Mouse (Mus musculus): Measurements from ENCODE around the gene Gm26661. TPM values are rescaled to one million over a fixed set of nuclear protein-coding genes. Genes with fewer than 3 reads are reported as not detected.
A peak's percentile ranks its signal among the peaks of the same experiment; 100 is the strongest.

Gene Gm26661
- total RNA-seq (2012; rRNA removed) (not detected in 2 replicates), polyA plus RNA-seq (2012; ENCODE audit: insufficient read depth in 1 of 2, insufficient read length in 2 of 2, low read depth in 1 of 2, low replicate concordance in 2 of 2, missing spikeins in 1 of 2) (not detected)

- H3K27ac ChIP-seq (ENCODE audit: control insufficient read depth, low read depth, low read length): no peak within 1 kb of the TSS
- H3K4me3 ChIP-seq (ENCODE audit: control insufficient read depth in 1 of 2, insufficient read depth in 1 of 2, low read depth in 2 of 2, low read length in 2 of 2): no peak within 1 kb of the TSS
- no peak for DNase-seq (ENCODE audit: low read depth, low spot score)
These were observed at the start of gene Gm26661 for GRCm38 (mm10) chr14:7791532-7792159. TSS of gene Gm26661 (plus strand) at chr14:7791587.

GRCm38 (mm10) chr14:7748944-7749763 lies 42.2 kb upstream of the Gm26661 start:
- Histone ChIP-seq H3K4me1 (ENCODE audit: control insufficient read depth in 1 of 2, insufficient read depth in 2 of 2, low read length in 2 of 2) (no peaks in the 10 kb centered on the region), H3K79me2 (ENCODE audit: control insufficient read depth, insufficient read depth, low read length, poor library complexity) (no peaks in the 10 kb centered on the region), H3K27me3 (ENCODE audit: control insufficient read depth in 1 of 2, insufficient read depth in 2 of 2, low read length in 2 of 2) (no peaks in the 10 kb centered on the region), H3K9ac (ENCODE audit: control insufficient read depth, low read depth, low read length, poor library complexity, severe bottlenecking) (no peak overlapping the region), H3K4me3 (ENCODE audit: control insufficient read depth in 1 of 2, insufficient read depth in 1 of 2, low read depth in 2 of 2, low read length in 2 of 2) (no peak overlapping the region), H3K36me3 (ENCODE audit: control insufficient read depth in 1 of 2, insufficient read depth in 2 of 2, low read length in 2 of 2) (no peaks in the 10 kb centered on the region), H3K27ac (ENCODE audit: control insufficient read depth, low read depth, low read length) (no peak overlapping the region), H3K9me3 (replicated peaks; ENCODE audit: insufficient read depth, low read length) (no peaks in the 10 kb centered on the region)
- DNase-seq (ENCODE audit: low read depth, low spot score): peak; percentile 51
- TF ChIP-seq RCOR1 (IDR thresholded peaks at IDR 0.05; ENCODE audit: low read depth, low read length): no peak
- TF ChIP-seq POLR2AphosphoS2 (IDR thresholded peaks at IDR 0.05; ENCODE audit: low read length): no peak
- TF ChIP-seq CHD2 (IDR thresholded peaks at IDR 0.05; ENCODE audit: low read length): no peak
- TF ChIP-seq SMC3 (IDR thresholded peaks at IDR 0.05; ENCODE audit: low read depth, low read length): peak; percentile 56
- TF ChIP-seq MEF2A (IDR thresholded peaks at IDR 0.05; ENCODE audit: extremely low read depth, insufficient replicate concordance, low read depth, low read length, poor library complexity, severe bottlenecking): no peak
- TF ChIP-seq ZKSCAN1 (IDR thresholded peaks at IDR 0.05; ENCODE audit: low read depth, low read length): no peak
- peak; percentile 23; the same call in 1 of the 2 replicates for TF ChIP-seq ZNF384 (IDR thresholded peaks at IDR 0.05; ENCODE audit: low read depth, low read length)
- peak; percentile 38 to 77 (median 52); a peak in 5 of 6 replicates for TF ChIP-seq CTCF (IDR thresholded peaks at IDR 0.05 in 2 of 3, conservative IDR thresholded peaks at IDR 0.05 in 1 of 3; ENCODE audit: control insufficient read depth in 1 of 3, insufficient read depth in 1 of 3, low read depth in 2 of 3, low read length in 3 of 3, poor library complexity in 1 of 3, severe bottlenecking in 1 of 3)
- TF ChIP-seq ZC3H11A (IDR thresholded peaks at IDR 0.05; ENCODE audit: low read depth, low read length): peak; percentile 49
- TF ChIP-seq KAT2A (conservative IDR thresholded peaks at IDR 0.05; ENCODE audit: low read depth, low read length): no peak
- TF ChIP-seq RAD21 (IDR thresholded peaks at IDR 0.05; ENCODE audit: low read depth, low read length): peak; percentile 78
- TF ChIP-seq USF2 (IDR thresholded peaks at IDR 0.05; ENCODE audit: borderline replicate concordance in 1 of 2, insufficient read depth in 1 of 2, low read depth in 1 of 2, low read length in 2 of 2): no peak
- TF ChIP-seq MAX (IDR thresholded peaks at IDR 0.05; ENCODE audit: low read length): no peak
- TF ChIP-seq CHD1 (IDR thresholded peaks at IDR 0.05; ENCODE audit: low read depth, low read length): no peak

More at GRCm38 (mm10) chr14:7791532-7792159, at the start of gene Gm26661:
- H3K27me3 ChIP-seq (ENCODE audit: control insufficient read depth in 1 of 2, insufficient read depth in 2 of 2, low read length in 2 of 2): no peaks in the 10 kb centered on the region
- no peak for TF ChIP-seq MXI1 (IDR thresholded peaks at IDR 0.05; ENCODE audit: low read depth, low read length)
- no peak for TF ChIP-seq ZC3H11A (IDR thresholded peaks at IDR 0.05; ENCODE audit: low read depth, low read length)
- TF ChIP-seq TAL1 (IDR thresholded peaks at IDR 0.05; ENCODE audit: low read length): no peak
- TF ChIP-seq POLR2AphosphoS2 (IDR thresholded peaks at IDR 0.05; ENCODE audit: low read length): no peak
- TF ChIP-seq USF1 (IDR thresholded peaks at IDR 0.05; ENCODE audit: low read depth, low read length): no peak
- no peak for TF ChIP-seq NELFE (IDR thresholded peaks at IDR 0.05; ENCODE audit: low read depth, low read length)
- TF ChIP-seq MYB (IDR thresholded peaks at IDR 0.05; ENCODE audit: low read depth, low read length): no peak
- TF ChIP-seq ELF1 (IDR thresholded peaks at IDR 0.05; ENCODE audit: low read depth, low read length): no peak
- no peak for TF ChIP-seq SIN3A (IDR thresholded peaks at IDR 0.05; ENCODE audit: low read length)
- no peak for TF ChIP-seq POLR2A (IDR thresholded peaks at IDR 0.05; ENCODE audit: control insufficient read depth in 1 of 2, insufficient read depth in 1 of 2, low read depth in 1 of 2, low read length in 2 of 2, poor library complexity in 1 of 2)
- TF ChIP-seq POLR2AphosphoS5 (IDR thresholded peaks at IDR 0.05; ENCODE audit: borderline replicate concordance, low read depth, low read length): no peak
- TF ChIP-seq MAX (IDR thresholded peaks at IDR 0.05; ENCODE audit: low read length): no peak
- no peak for TF ChIP-seq ZNF384 (IDR thresholded peaks at IDR 0.05; ENCODE audit: low read depth, low read length)
- TF ChIP-seq MYC (IDR thresholded peaks at IDR 0.05; ENCODE audit: low read depth, low read length): no peak
- TF ChIP-seq ZKSCAN1 (IDR thresholded peaks at IDR 0.05; ENCODE audit: low read depth, low read length): no peak
- no peak for TF ChIP-seq UBTF (IDR thresholded peaks at IDR 0.05; ENCODE audit: borderline replicate concordance, insufficient read depth, low read depth, low read length)
- TF ChIP-seq BHLHE40 (IDR thresholded peaks at IDR 0.05; ENCODE audit: borderline replicate concordance, low read depth, low read length): no peak
- TF ChIP-seq SMC3 (IDR thresholded peaks at IDR 0.05; ENCODE audit: low read depth, low read length): no peak
- no peak for TF ChIP-seq CHD1 (IDR thresholded peaks at IDR 0.05; ENCODE audit: low read depth, low read length)
- no peak for TF ChIP-seq JUND (IDR thresholded peaks at IDR 0.05; ENCODE audit: low read depth, low read length)
- H3K4me1 ChIP-seq (ENCODE audit: control insufficient read depth in 1 of 2, insufficient read depth in 2 of 2, low read length in 2 of 2): no peaks in the 10 kb centered on the region
- no peak within 1 kb of the TSS for H3K9ac ChIP-seq (ENCODE audit: control insufficient read depth, low read depth, low read length, poor library complexity, severe bottlenecking)
- H3K36me3 ChIP-seq (ENCODE audit: control insufficient read depth in 1 of 2, insufficient read depth in 2 of 2, low read length in 2 of 2): no peaks in the 10 kb centered on the region
- H3K79me2 ChIP-seq (ENCODE audit: control insufficient read depth, insufficient read depth, low read length, poor library complexity): no peaks in the 10 kb centered on the region
- no peaks in the 10 kb centered on the region for H3K9me3 ChIP-seq (replicated peaks; ENCODE audit: insufficient read depth, low read length)
